Mouse (Mus musculus) c-Kit-negative CD71-positive TER-119-positive erythroid progenitor cells, embryonic 14.5 days (primary cell): ENCODE measurements at regions not wholly inside any gene's neighbourhood (a gene's known extent, or its start where the extent isn't known, plus 50 kb on each side); places are given as distances from the start of the nearest gene placed in this dataset.
A peak's percentile ranks its signal among the peaks of the same experiment; 100 is the strongest.

Experiments
- DNase-seq: peaks from one replicate; pipeline ENCODE4 v3.0.0-alpha.2; 2013; ENCODE audit warnings: low read depth, low spot score

DNA sequence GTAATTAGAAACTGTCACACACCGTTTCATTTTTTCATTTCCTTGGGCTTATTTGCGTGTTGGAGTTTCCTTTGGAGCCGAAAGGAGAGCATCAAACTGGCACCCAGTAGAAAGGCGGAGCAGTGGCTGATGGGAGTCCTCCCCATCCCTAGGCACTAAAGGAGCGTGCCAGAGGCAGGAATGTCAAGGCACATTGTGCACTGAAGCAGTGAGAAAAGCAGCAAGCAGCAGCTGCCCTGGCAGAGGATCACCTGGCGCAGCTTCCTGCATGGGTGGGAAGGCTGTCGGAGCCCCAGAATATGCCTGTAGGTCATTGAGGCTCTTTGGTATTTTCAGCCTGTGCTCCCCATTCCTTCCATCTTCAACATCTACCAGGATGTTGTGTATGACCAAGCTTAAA lies 68.3 kb upstream of the Itga4 start:
- no peak for DNase-seq

- DNase-seq: no peak
Observed at GRCm38 (mm10) chr2:79188511-79189193, 66.6 kb upstream of the Itga4 start.

DNA sequence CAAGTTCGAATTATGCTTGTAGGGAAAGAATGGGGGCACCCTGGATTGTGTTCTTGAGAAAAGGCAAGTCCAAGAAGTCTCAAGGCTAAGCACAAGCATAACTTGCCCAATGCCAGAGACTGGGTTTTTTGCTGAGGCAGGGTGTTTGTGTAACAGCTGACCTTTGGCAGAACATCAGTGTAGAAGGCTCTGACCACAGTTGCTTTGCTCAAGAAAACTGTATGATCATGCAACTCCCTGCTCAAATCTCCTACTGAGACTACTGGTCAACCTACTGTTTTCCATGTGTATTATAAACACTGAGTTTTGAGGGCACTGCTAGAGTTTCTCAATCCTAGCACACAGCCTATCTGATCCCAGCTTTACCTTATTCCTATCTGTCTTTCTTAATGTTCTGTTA lies 61.4 kb upstream of the Itga4 start:
- no peak for DNase-seq

DNA sequence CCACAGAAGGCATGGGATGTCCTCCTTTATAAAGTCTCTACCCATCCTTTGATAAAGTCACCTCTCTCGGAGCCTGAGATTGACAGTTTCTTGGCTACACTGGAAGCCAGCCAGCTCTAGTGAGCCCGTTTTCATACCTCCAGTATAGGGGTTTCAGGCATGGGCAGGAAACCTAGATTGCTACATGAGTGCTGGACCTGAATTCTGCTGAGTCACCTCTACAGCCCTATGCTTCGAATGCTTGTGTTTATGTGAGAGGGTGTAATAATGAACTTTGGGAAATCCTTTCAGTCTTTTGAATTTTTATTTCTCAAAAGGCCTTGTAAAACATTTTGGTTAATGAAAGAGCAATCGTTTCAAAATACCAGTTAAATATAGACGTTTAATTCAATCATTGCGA lies 53.5 kb upstream of the Itga4 start:
- peak; percentile 15 for DNase-seq
